Mouse (Mus musculus): ENCODE data around the gene Cnbd2. TPM values are rescaled to one million over a fixed set of nuclear protein-coding genes. Genes with fewer than 3 reads are reported as not detected.

The Cnbd2 gene
- polyA plus RNA-seq (2016; fragmentation: Nextera tagmentation; extraction: Ambion mirVana), result 5.9 and 6.3 TPM in 2 replicates

- no peaks in the 10 kb centered on the region for H3K9me3 ChIP-seq
- peaks cover 19% of the 10 kb centered on the region; the same call in 1 of the 2 replicates for H3K36me3 ChIP-seq
- H3K9ac ChIP-seq (replicated peaks), result peak within 1 kb of the TSS; percentile 94
- peaks cover 10% of the 10 kb centered on the region; the same call in 1 of the 2 replicates for H3K4me1 ChIP-seq
- WGBS, result under 1% methylated on average over 49 of the region's 49 CpGs
- peak within 1 kb of the TSS; percentile 83 for H3K4me2 ChIP-seq (replicated peaks)
- ATAC-seq (ENCODE audit: low FRiP score, low read depth), result peak; percentile 95
- peak within 1 kb of the TSS; percentile 98 for H3K27ac ChIP-seq (replicated peaks)
- peak within 1 kb of the TSS; percentile 92 for H3K4me3 ChIP-seq
- no peaks in the 10 kb centered on the region for H3K27me3 ChIP-seq
These were observed at the start of gene Cnbd2, which contains the start of gene Scand1 for GRCm38 (mm10) chr2:156312297-156312897. Gene Cnbd2 (plus strand): TSS chr2:156312299. Gene Scand1 (minus strand): TSS chr2:156312704.

GRCm38 (mm10) chr2:156263204-156263893, 48.8 kb upstream of the Cnbd2 start:
- no peak overlapping the region for H3K27ac ChIP-seq (replicated peaks)
- H3K4me2 ChIP-seq (replicated peaks), result no peak overlapping the region
- H3K36me3 ChIP-seq, result peaks cover 52% of the 10 kb centered on the region
- ATAC-seq (ENCODE audit: low FRiP score, low read depth), result no peak
- no peaks in the 10 kb centered on the region for H3K4me1 ChIP-seq
- no peaks in the 10 kb centered on the region for H3K27me3 ChIP-seq
- WGBS, result 90% methylated on average over 4 of the region's 4 CpGs
- H3K4me3 ChIP-seq, result no peak overlapping the region
- no peaks in the 10 kb centered on the region for H3K9me3 ChIP-seq
- no peak overlapping the region for H3K9ac ChIP-seq (replicated peaks)

GRCm38 (mm10) chr2:156267636-156268035, 44.5 kb upstream of the Cnbd2 start:
- 92% methylated on average over 5 of the region's 9 CpGs for WGBS
- H3K27me3 ChIP-seq, result no peaks in the 10 kb centered on the region
- H3K9me3 ChIP-seq, result no peaks in the 10 kb centered on the region
- no peak overlapping the region for H3K4me2 ChIP-seq (replicated peaks)
- H3K4me3 ChIP-seq, result no peak overlapping the region
- H3K9ac ChIP-seq (replicated peaks), result no peak overlapping the region
- H3K36me3 ChIP-seq, result peaks cover 35% of the 10 kb centered on the region
- ATAC-seq (ENCODE audit: low FRiP score, low read depth), result no peak
- no peak overlapping the region for H3K27ac ChIP-seq (replicated peaks)
- H3K4me1 ChIP-seq, result no peaks in the 10 kb centered on the region

GRCm38 (mm10) chr2:156272553-156272952, 39.5 kb upstream of the Cnbd2 start:
- Histone ChIP-seq H3K27ac (replicated peaks) (no peak overlapping the region), H3K4me3 (no peak overlapping the region), H3K27me3 (no peaks in the 10 kb centered on the region), H3K9ac (replicated peaks) (no peak overlapping the region), H3K4me1 (no peaks in the 10 kb centered on the region), H3K9me3 (no peaks in the 10 kb centered on the region), H3K4me2 (replicated peaks) (no peak overlapping the region), H3K36me3 (peaks cover 50% of the 10 kb centered on the region)
- WGBS, result 96% methylated on average over 6 of the region's 6 CpGs
- ATAC-seq (ENCODE audit: low FRiP score, low read depth), result no peak

GRCm38 (mm10) chr2:156278226-156279017, 33.7 kb upstream of the Cnbd2 start:
- H3K9ac ChIP-seq (replicated peaks), result no peak overlapping the region
- H3K36me3 ChIP-seq, result peaks cover 38% of the 10 kb centered on the region
- no peak for ATAC-seq (ENCODE audit: low FRiP score, low read depth)
- H3K27me3 ChIP-seq, result no peaks in the 10 kb centered on the region
- H3K4me3 ChIP-seq, result no peak overlapping the region
- H3K4me1 ChIP-seq, result no peaks in the 10 kb centered on the region
- 81% methylated on average over 4 of the region's 4 CpGs for WGBS
- H3K9me3 ChIP-seq, result no peaks in the 10 kb centered on the region
- 0 out of 2 replicates have a peak overlapping the region, but pooled peaks have one; percentile 15 for H3K27ac ChIP-seq (replicated peaks)
- no peak overlapping the region for H3K4me2 ChIP-seq (replicated peaks)

- H3K4me2 ChIP-seq (replicated peaks), result no peak overlapping the region
- no peak overlapping the region for H3K4me3 ChIP-seq
- peaks cover 35% of the 10 kb centered on the region for H3K36me3 ChIP-seq
- H3K9me3 ChIP-seq, result no peaks in the 10 kb centered on the region
- 83% methylated on average over 4 of the region's 4 CpGs for WGBS
- no peaks in the 10 kb centered on the region for H3K27me3 ChIP-seq
- H3K4me1 ChIP-seq, result no peaks in the 10 kb centered on the region
- H3K27ac ChIP-seq (replicated peaks), result no peak overlapping the region
- ATAC-seq (ENCODE audit: low FRiP score, low read depth), result no peak
- no peak overlapping the region for H3K9ac ChIP-seq (replicated peaks)
These were observed 30.9 kb upstream of the Cnbd2 start for GRCm38 (mm10) chr2:156281227-156281626.

- Histone ChIP-seq H3K4me3 (no peak overlapping the region), H3K27ac (replicated peaks) (no peak overlapping the region), H3K4me1 (no peaks in the 10 kb centered on the region), H3K9ac (replicated peaks) (no peak overlapping the region), H3K36me3 (peaks cover 42% of the 10 kb centered on the region), H3K4me2 (replicated peaks) (no peak overlapping the region), H3K27me3 (no peaks in the 10 kb centered on the region), H3K9me3 (no peaks in the 10 kb centered on the region)
- ATAC-seq (ENCODE audit: low FRiP score, low read depth), result no peak
- WGBS, result 67% methylated on average over 2 of the region's 2 CpGs
These were observed 26.9 kb upstream of the Cnbd2 start for GRCm38 (mm10) chr2:156285161-156285560.

- no peak for ATAC-seq (ENCODE audit: low FRiP score, low read depth)
- Histone ChIP-seq H3K9ac (replicated peaks) (no peak overlapping the region), H3K4me3 (no peak overlapping the region), H3K36me3 (peaks cover 50% of the 10 kb centered on the region), H3K4me2 (replicated peaks) (no peak overlapping the region), H3K9me3 (no peaks in the 10 kb centered on the region), H3K27me3 (no peaks in the 10 kb centered on the region), H3K27ac (replicated peaks) (no peak overlapping the region), H3K4me1 (no peaks in the 10 kb centered on the region)
- 96% methylated on average over 4 of the region's 4 CpGs for WGBS
These were observed 25.4 kb upstream of the Cnbd2 start for GRCm38 (mm10) chr2:156286733-156287132.

GRCm38 (mm10) chr2:156288222-156288621, 23.9 kb upstream of the Cnbd2 start:
- no peak overlapping the region for H3K9ac ChIP-seq (replicated peaks)
- ATAC-seq (ENCODE audit: low FRiP score, low read depth), result no peak

GRCm38 (mm10) chr2:156289552-156290160, 22.4 kb upstream of the Cnbd2 start:
- Histone ChIP-seq H3K4me1 (no peaks in the 10 kb centered on the region), H3K9me3 (no peaks in the 10 kb centered on the region), H3K27ac (replicated peaks) (no peak overlapping the region), H3K4me3 (no peak overlapping the region), H3K9ac (replicated peaks) (no peak overlapping the region), H3K27me3 (no peaks in the 10 kb centered on the region), H3K36me3 (peaks cover 60% of the 10 kb centered on the region), H3K4me2 (replicated peaks) (no peak overlapping the region)
- no peak for ATAC-seq (ENCODE audit: low FRiP score, low read depth)
- WGBS, result 87% methylated on average over 2 of the region's 2 CpGs

More at GRCm38 (mm10) chr2:156288222-156288621, 23.9 kb upstream of the Cnbd2 start:
- Histone ChIP-seq H3K4me3 (no peak overlapping the region), H3K27me3 (no peaks in the 10 kb centered on the region), H3K9me3 (no peaks in the 10 kb centered on the region), H3K4me2 (replicated peaks) (no peak overlapping the region), H3K36me3 (peaks cover 50% of the 10 kb centered on the region), H3K4me1 (no peaks in the 10 kb centered on the region), H3K27ac (replicated peaks) (no peak overlapping the region)
- 94% methylated on average over 2 of the region's 2 CpGs for WGBS

GRCm38 (mm10) chr2:156291998-156292397, 20.1 kb upstream of the Cnbd2 start:
- Histone ChIP-seq H3K27ac (replicated peaks) (no peak overlapping the region), H3K4me2 (replicated peaks) (no peak overlapping the region), H3K4me1 (no peaks in the 10 kb centered on the region), H3K36me3 (peaks cover 68% of the 10 kb centered on the region), H3K9ac (replicated peaks) (no peak overlapping the region), H3K4me3 (no peak overlapping the region), H3K27me3 (no peaks in the 10 kb centered on the region), H3K9me3 (no peaks in the 10 kb centered on the region)
- ATAC-seq (ENCODE audit: low FRiP score, low read depth), result no peak
- WGBS, result 89% methylated on average over 1 of the region's 1 CpGs
